Mouse (Mus musculus) CH12.LX (cell line): ENCODE results near the gene Ttc3.

Source experiments
- BHLHE40 ChIP-seq: IDR thresholded peaks from 2 replicates; pipeline ENCODE4 v1.6.1; 2011; ENCODE audit warnings: mild to moderate bottlenecking, low read depth, low read length, improper control_type of control experiment
- CTCF ChIP-seq, 2 experiments: IDR thresholded peaks in 1 of 2; conservative IDR thresholded peaks in 1 of 2; 2 replicates each; pipeline ENCODE4 v1.5.1; 2011 to 2012; ENCODE audit warnings: low read depth in 2 of 2, low read length in 2 of 2, improper control_type of control experiment in 1 of 2, inconsistent platforms in 1 of 2, mild to moderate bottlenecking in 1 of 2, moderate library complexity in 1 of 2
- E2F4 ChIP-seq: IDR thresholded peaks from 2 replicates; pipeline ENCODE4 v1.6.1; 2011; ENCODE audit warnings: low read depth, low read length, improper control_type of control experiment; ENCODE audit not compliant: insufficient replicate concordance
- ETS1 ChIP-seq: conservative IDR thresholded peaks from 2 replicates; pipeline ENCODE4 v1.6.1; 2012; ENCODE audit warnings: low read depth, mild to moderate bottlenecking, inconsistent platforms, low read length, improper control_type of control experiment, moderate library complexity
- TCF12 ChIP-seq: IDR thresholded peaks from 2 replicates; pipeline ENCODE4 v1.6.1; 2014; ENCODE audit warnings: low read depth, mild to moderate bottlenecking, inconsistent platforms, low read length, improper control_type of control experiment

GRCm38 (mm10) chr16:94356776-94357494 lies 13.5 kb upstream of the Ttc3 start:
- TF ChIP-seq E2F4 = no peak
- TF ChIP-seq CTCF (conservative IDR thresholded peaks at IDR 0.05 in 1 of 2, IDR thresholded peaks at IDR 0.05 in 1 of 2; ENCODE audit: low read depth in 2 of 2, low read length in 2 of 2) = no peak
- no peak for TF ChIP-seq BHLHE40
- TF ChIP-seq ETS1 = no peak
- TF ChIP-seq TCF12 = no peak
